Mouse (Mus musculus): ENCODE results near the gene Gm17455. TPM values are rescaled to one million over a fixed set of nuclear protein-coding genes. Genes with fewer than 3 reads are reported as not detected.

The Gm17455 gene
- total RNA-seq, 1 experiment, result 0.31 TPM

DNA sequence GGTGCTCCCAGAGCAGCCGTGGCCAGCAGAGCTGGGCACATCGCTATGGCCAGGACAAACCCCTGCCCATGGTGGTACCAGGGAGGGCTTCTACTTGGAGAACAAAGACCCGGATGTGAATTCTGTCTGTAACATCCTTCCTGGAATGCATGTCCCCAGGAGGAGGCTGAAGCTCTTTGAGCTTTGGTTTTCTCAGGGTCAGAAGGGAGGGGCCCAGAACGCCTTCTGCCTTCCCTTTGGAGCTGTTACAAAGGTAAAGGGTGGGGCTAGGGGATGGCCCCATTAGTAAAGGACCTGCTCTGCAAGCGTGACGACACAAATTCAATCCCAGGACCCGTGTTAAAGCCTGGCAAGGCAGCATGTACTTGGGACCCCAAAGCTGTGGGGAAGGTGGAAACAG lies 23.2 kb downstream of the Gm17455 start:
- Histone ChIP-seq H3K36me3 (ENCODE audit: control insufficient read depth, insufficient read depth, low read length, poor library complexity, severe bottlenecking) (no peaks in the 10 kb centered on the region), H3K4me3 (ENCODE audit: insufficient read depth in 1 of 2, low read depth in 1 of 2, low read length in 2 of 2, poor library complexity in 1 of 2, severe bottlenecking in 1 of 2) (no peak overlapping the region), H3K4me1 (ENCODE audit: control insufficient read depth in 2 of 2, insufficient read depth in 2 of 2, low read length in 2 of 2, poor library complexity in 1 of 2) (peaks cover 2 to 5% of the 10 kb centered on the region in 2 experiments; a peak in 1 of 4 replicates), H3K9me3 (ENCODE audit: control insufficient read depth, insufficient read depth, low read depth, low read length) (no peaks in the 10 kb centered on the region), H3K9ac (ENCODE audit: insufficient read depth, low read depth, low read length, poor library complexity, severe bottlenecking) (no peak overlapping the region), H3K27ac (ENCODE audit: insufficient read depth, low read depth, low read length, poor library complexity, severe bottlenecking) (no peak overlapping the region)
- in situ Hi-C loops (cut with MboI; ENCODE audit: low sequenced_read_pairs in 2 of 2, unreplicated experiment in 2 of 2), result no loop called here
- TF ChIP-seq MAFK (IDR thresholded peaks at IDR 0.05; ENCODE audit: insufficient read depth, low read depth, low read length), result no peak
- TF ChIP-seq CHD2 (IDR thresholded peaks at IDR 0.05; ENCODE audit: low read depth, low read length), result no peak
- no peak for TF ChIP-seq ZNF384 (IDR thresholded peaks at IDR 0.05; ENCODE audit: low read depth, low read length)
- no peak for TF ChIP-seq HCFC1 (IDR thresholded peaks at IDR 0.05; ENCODE audit: borderline replicate concordance, insufficient read depth, low read length)
- no peak for TF ChIP-seq ZC3H11A (IDR thresholded peaks at IDR 0.05; ENCODE audit: borderline replicate concordance, low read depth, low read length)
- no peak for DNase-seq (ENCODE audit: low read depth, low spot score)

DNA sequence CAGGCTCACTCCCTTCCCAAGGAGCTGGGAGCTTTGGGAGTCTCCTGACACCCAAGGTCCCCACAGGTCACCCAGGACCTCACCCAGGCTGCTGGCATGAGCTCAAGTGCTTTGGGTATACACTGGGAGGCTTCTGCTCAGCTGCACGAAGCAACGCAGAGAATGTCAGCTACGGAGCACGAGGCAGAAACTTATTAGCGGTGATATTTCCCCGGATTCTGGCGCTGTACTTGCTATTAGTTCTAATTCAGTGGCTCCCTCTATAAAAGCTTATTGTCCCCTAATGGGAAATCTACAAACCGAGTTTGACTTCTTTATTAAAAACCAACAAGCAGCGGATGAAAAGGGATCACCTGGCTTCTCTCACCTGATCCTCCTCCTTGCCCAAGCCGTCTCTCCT lies 30.5 kb downstream of the Gm17455 start:
- in situ Hi-C loops (cut with MboI; ENCODE audit: low sequenced_read_pairs in 2 of 2, unreplicated experiment in 2 of 2), result no loop called here
- Histone ChIP-seq H3K9ac (ENCODE audit: insufficient read depth, low read depth, low read length, poor library complexity, severe bottlenecking) (no peak overlapping the region), H3K4me3 (ENCODE audit: insufficient read depth in 1 of 2, low read depth in 1 of 2, low read length in 2 of 2, poor library complexity in 1 of 2, severe bottlenecking in 1 of 2) (no peak overlapping the region), H3K36me3 (ENCODE audit: control insufficient read depth, insufficient read depth, low read length, poor library complexity, severe bottlenecking) (no peaks in the 10 kb centered on the region), H3K4me1 (ENCODE audit: control insufficient read depth in 2 of 2, insufficient read depth in 2 of 2, low read length in 2 of 2, poor library complexity in 1 of 2) (no peaks in the 10 kb centered on the region; a peak in 1 of 4 replicates), H3K9me3 (ENCODE audit: control insufficient read depth, insufficient read depth, low read depth, low read length) (no peaks in the 10 kb centered on the region), H3K27ac (ENCODE audit: insufficient read depth, low read depth, low read length, poor library complexity, severe bottlenecking) (no peak overlapping the region)
- no peak for TF ChIP-seq HCFC1 (IDR thresholded peaks at IDR 0.05; ENCODE audit: borderline replicate concordance, insufficient read depth, low read length)
- no peak for DNase-seq (ENCODE audit: low read depth, low spot score)

DNA sequence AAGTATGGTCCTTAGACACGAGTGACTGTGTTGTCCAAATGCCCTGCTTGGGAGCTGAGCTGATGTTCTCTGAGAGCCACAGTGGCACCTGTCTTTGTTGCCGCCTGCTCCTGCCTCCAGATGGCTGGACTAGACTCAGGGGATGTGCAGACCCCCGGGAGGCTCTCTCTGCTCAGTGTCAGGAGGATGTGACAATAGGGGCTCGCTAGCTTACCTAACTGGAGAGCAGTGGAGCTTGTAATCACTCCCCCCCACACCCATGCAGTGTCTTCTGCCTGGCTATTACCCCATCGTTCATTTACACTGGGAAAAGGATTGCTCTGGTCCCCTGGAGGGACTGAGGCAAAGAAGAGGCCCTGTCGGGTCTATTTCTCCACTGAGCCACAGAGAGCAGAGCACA lies 31.1 kb downstream of the Gm17455 start:
- Histone ChIP-seq H3K4me3 (ENCODE audit: insufficient read depth in 1 of 2, low read depth in 1 of 2, low read length in 2 of 2, poor library complexity in 1 of 2, severe bottlenecking in 1 of 2) (no peak overlapping the region), H3K27ac (ENCODE audit: insufficient read depth, low read depth, low read length, poor library complexity, severe bottlenecking) (no peak overlapping the region), H3K4me1 (ENCODE audit: control insufficient read depth in 2 of 2, insufficient read depth in 2 of 2, low read length in 2 of 2, poor library complexity in 1 of 2) (no peaks in the 10 kb centered on the region; a peak in 1 of 4 replicates), H3K9me3 (ENCODE audit: control insufficient read depth, insufficient read depth, low read depth, low read length) (no peaks in the 10 kb centered on the region), H3K36me3 (ENCODE audit: control insufficient read depth, insufficient read depth, low read length, poor library complexity, severe bottlenecking) (no peaks in the 10 kb centered on the region), H3K9ac (ENCODE audit: insufficient read depth, low read depth, low read length, poor library complexity, severe bottlenecking) (no peak overlapping the region)
- in situ Hi-C loops (cut with MboI; ENCODE audit: low sequenced_read_pairs in 2 of 2, unreplicated experiment in 2 of 2), result no loop called here
- DNase-seq (ENCODE audit: low read depth, low spot score), result no peak
- no peak for TF ChIP-seq ZC3H11A (IDR thresholded peaks at IDR 0.05; ENCODE audit: borderline replicate concordance, low read depth, low read length)
- TF ChIP-seq HCFC1 (IDR thresholded peaks at IDR 0.05; ENCODE audit: borderline replicate concordance, insufficient read depth, low read length), result no peak
- TF ChIP-seq MAFK (IDR thresholded peaks at IDR 0.05; ENCODE audit: insufficient read depth, low read depth, low read length), result no peak
- TF ChIP-seq CHD2 (IDR thresholded peaks at IDR 0.05; ENCODE audit: low read depth, low read length), result no peak
- TF ChIP-seq ZNF384 (IDR thresholded peaks at IDR 0.05; ENCODE audit: low read depth, low read length), result no peak

DNA sequence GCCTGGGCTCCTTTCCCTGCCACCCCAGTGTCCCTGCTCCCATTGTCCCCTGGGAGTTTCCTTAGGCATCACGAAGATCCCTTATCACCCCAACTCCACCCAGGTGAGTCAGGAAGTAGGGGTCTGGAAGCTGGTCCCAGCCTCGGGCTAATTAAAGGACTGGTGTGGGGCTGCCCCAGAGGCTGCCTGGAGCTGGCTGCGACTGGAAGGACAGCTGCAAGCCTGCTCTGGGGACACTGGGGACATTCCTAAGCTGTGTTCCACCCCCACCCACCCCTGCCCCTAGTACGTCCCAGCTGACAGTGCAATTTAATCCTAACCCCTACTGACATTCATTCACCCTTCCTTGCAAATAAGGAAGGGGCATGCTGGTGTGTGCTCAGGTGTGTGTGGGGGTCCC lies 33.2 kb downstream of the Gm17455 start:
- Histone ChIP-seq H3K36me3 (ENCODE audit: control insufficient read depth, insufficient read depth, low read length, poor library complexity, severe bottlenecking) (no peaks in the 10 kb centered on the region), H3K27ac (ENCODE audit: insufficient read depth, low read depth, low read length, poor library complexity, severe bottlenecking) (no peak overlapping the region), H3K9ac (ENCODE audit: insufficient read depth, low read depth, low read length, poor library complexity, severe bottlenecking) (no peak overlapping the region), H3K9me3 (ENCODE audit: control insufficient read depth, insufficient read depth, low read depth, low read length) (no peaks in the 10 kb centered on the region), H3K4me3 (ENCODE audit: insufficient read depth in 1 of 2, low read depth in 1 of 2, low read length in 2 of 2, poor library complexity in 1 of 2, severe bottlenecking in 1 of 2) (no peak overlapping the region), H3K4me1 (ENCODE audit: control insufficient read depth in 2 of 2, insufficient read depth in 2 of 2, low read length in 2 of 2, poor library complexity in 1 of 2) (no peaks in the 10 kb centered on the region; a peak in 1 of 4 replicates)
- TF ChIP-seq CHD2 (IDR thresholded peaks at IDR 0.05; ENCODE audit: low read depth, low read length), result no peak
- no peak for TF ChIP-seq MAFK (IDR thresholded peaks at IDR 0.05; ENCODE audit: insufficient read depth, low read depth, low read length)
- no peak for TF ChIP-seq HCFC1 (IDR thresholded peaks at IDR 0.05; ENCODE audit: borderline replicate concordance, insufficient read depth, low read length)
- TF ChIP-seq ZC3H11A (IDR thresholded peaks at IDR 0.05; ENCODE audit: borderline replicate concordance, low read depth, low read length), result no peak
- no peak for TF ChIP-seq ZNF384 (IDR thresholded peaks at IDR 0.05; ENCODE audit: low read depth, low read length)
- no peak for DNase-seq (ENCODE audit: low read depth, low spot score)
- in situ Hi-C loops (cut with MboI; ENCODE audit: low sequenced_read_pairs in 2 of 2, unreplicated experiment in 2 of 2), result no loop called here

DNA sequence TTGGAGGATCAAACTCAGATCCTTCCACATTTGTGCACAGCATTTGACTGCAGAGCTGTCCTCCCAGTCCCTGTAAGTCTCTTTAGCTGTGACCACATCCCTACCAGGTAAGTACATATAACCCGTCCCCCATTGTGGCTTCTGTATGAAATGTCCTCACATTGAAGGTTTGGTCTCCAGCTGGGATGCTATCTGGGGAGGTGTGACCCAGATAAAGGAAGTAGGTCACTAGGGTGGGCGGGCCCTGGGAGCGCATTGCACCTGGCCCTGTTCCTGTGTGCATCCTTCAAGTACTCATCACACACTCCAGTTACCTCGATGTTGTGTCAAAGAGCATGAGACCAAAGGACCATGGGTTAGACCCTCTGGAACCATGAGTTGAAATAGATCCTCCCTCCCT lies 42.8 kb downstream of the Gm17455 start:
- H3K27ac ChIP-seq (ENCODE audit: insufficient read depth, low read depth, low read length, poor library complexity, severe bottlenecking), result no peak overlapping the region
- no peaks in the 10 kb centered on the region for H3K9me3 ChIP-seq (ENCODE audit: control insufficient read depth, insufficient read depth, low read depth, low read length)
- TF ChIP-seq HCFC1 (IDR thresholded peaks at IDR 0.05; ENCODE audit: borderline replicate concordance, insufficient read depth, low read length), result no peak
- TF ChIP-seq MAFK (IDR thresholded peaks at IDR 0.05; ENCODE audit: insufficient read depth, low read depth, low read length), result no peak
- TF ChIP-seq CHD2 (IDR thresholded peaks at IDR 0.05; ENCODE audit: low read depth, low read length), result no peak
- no peak for TF ChIP-seq ZNF384 (IDR thresholded peaks at IDR 0.05; ENCODE audit: low read depth, low read length)
- no peak for TF ChIP-seq ZC3H11A (IDR thresholded peaks at IDR 0.05; ENCODE audit: borderline replicate concordance, low read depth, low read length)
- H3K9ac ChIP-seq (ENCODE audit: insufficient read depth, low read depth, low read length, poor library complexity, severe bottlenecking), result no peak overlapping the region
- DNase-seq (ENCODE audit: low read depth, low spot score), result no peak
- no peaks in the 10 kb centered on the region for H3K4me1 ChIP-seq (ENCODE audit: control insufficient read depth in 2 of 2, insufficient read depth in 2 of 2, low read length in 2 of 2, poor library complexity in 1 of 2)
- H3K36me3 ChIP-seq (ENCODE audit: control insufficient read depth, insufficient read depth, low read length, poor library complexity, severe bottlenecking), result no peaks in the 10 kb centered on the region; the same call in 1 of the 2 replicates
- no peak overlapping the region for H3K4me3 ChIP-seq (ENCODE audit: insufficient read depth in 1 of 2, low read depth in 1 of 2, low read length in 2 of 2, poor library complexity in 1 of 2, severe bottlenecking in 1 of 2)
- in situ Hi-C loops (cut with MboI; ENCODE audit: low sequenced_read_pairs in 2 of 2, unreplicated experiment in 2 of 2), result no loop called here
